ENCODE assay signal across 9 mouse cellular contexts in genomic region chr11:115157933-115158719, GRCm38 (mm10). TPM values are rescaled to one million over a fixed set of nuclear protein-coding genes. Genes with fewer than 3 reads are reported as not detected.
DNase-seq lines count a peak whose midpoint lies in the region; ATAC-seq and TF ChIP-seq lines count a peak whose summit lies in the region.
"Had no signal": no experiment of that assay in that cellular context is flagged by ENCODE, and none has a peak within 500 bp of the region (broad histone marks: within the 10 kb centered on the region; RNA-seq: fewer than 3 reads in every experiment).

No protein-coding gene starts in this region.

- peak overlapping the region; percentile 69 for H3K27ac ChIP-seq in intestine, embryonic 14.5 days (ENCODE audit: low read depth)
- no peak overlapping the region for H3K27ac ChIP-seq in intestine, postnatal 0 days (ENCODE audit: low read depth, low read length)
- H3K27ac ChIP-seq in bone marrow macrophage, adult 2 months (ENCODE audit: insufficient read depth, low read depth, low read length), result peak overlapping the region; percentile 24
- H3K27ac ChIP-seq in stomach, embryonic 16.5 days (ENCODE audit: low read length), result peak overlapping the region; percentile 34; the same call in 1 of the 2 replicates
- H3K27ac ChIP-seq: kidney, postnatal 0 days had no signal

- H3K36me3 ChIP-seq in intestine, embryonic 14.5 days (ENCODE audit: control insufficient read depth, insufficient read depth, low read length), result no peaks in the 10 kb centered on the region
- no peaks in the 10 kb centered on the region for H3K36me3 ChIP-seq in intestine, postnatal 0 days (ENCODE audit: control insufficient read depth, insufficient read depth)
- no peaks in the 10 kb centered on the region for H3K36me3 ChIP-seq in stomach, embryonic 16.5 days (ENCODE audit: control insufficient read depth, insufficient read depth, low read length)

- no peaks in the 10 kb centered on the region for H3K27me3 ChIP-seq in intestine, embryonic 14.5 days (replicated peaks; ENCODE audit: control insufficient read depth, insufficient read depth, low read length)
- 0 out of 2 replicates have a peak, but pooled peaks cover 7% of the 10 kb centered on the region for H3K27me3 ChIP-seq in intestine, postnatal 0 days (replicated peaks; ENCODE audit: control insufficient read depth, insufficient read depth, low read length)
- H3K27me3 ChIP-seq in stomach, embryonic 16.5 days (ENCODE audit: control insufficient read depth, insufficient read depth, low read length), result 0 out of 2 replicates have a peak, but pooled peaks cover 7% of the 10 kb centered on the region

- H3K4me3 ChIP-seq in intestine, embryonic 14.5 days (ENCODE audit: low read depth, low read length), result no peak overlapping the region
- H3K4me3 ChIP-seq in intestine, postnatal 0 days (ENCODE audit: low read depth, low read length), result no peak overlapping the region
- H3K4me3 ChIP-seq in bone marrow macrophage, adult 2 months (ENCODE audit: insufficient read depth, low read length), result no peak overlapping the region
- H3K4me3 ChIP-seq in stomach, embryonic 16.5 days (replicated peaks; ENCODE audit: low read length), result no peak overlapping the region

- no peak for TF ChIP-seq POLR2A in bone marrow macrophage, adult 2 months (IDR thresholded peaks at IDR 0.05; ENCODE audit: borderline replicate concordance, low read depth, low read length)

- TF ChIP-seq CTCF in intestine, postnatal 0 days (IDR thresholded peaks at IDR 0.05; ENCODE audit: low read depth), result no peak
- no peak for TF ChIP-seq CTCF in bone marrow macrophage, adult 2 months (IDR thresholded peaks at IDR 0.05; ENCODE audit: low read depth, low read length)

- H3K9me3 ChIP-seq in intestine, embryonic 14.5 days (ENCODE audit: control insufficient read depth, low read length), result no peaks in the 10 kb centered on the region
- no peaks in the 10 kb centered on the region for H3K9me3 ChIP-seq in intestine, postnatal 0 days (ENCODE audit: control insufficient read depth)
- H3K9me3 ChIP-seq in stomach, embryonic 16.5 days (replicated peaks; ENCODE audit: control insufficient read depth, low read length), result no peaks in the 10 kb centered on the region

- H3K4me1 ChIP-seq in intestine, embryonic 14.5 days (replicated peaks; ENCODE audit: control insufficient read depth, insufficient read depth, low read length), result peaks cover 30% of the 10 kb centered on the region; the same call in 1 of the 2 replicates
- 0 out of 2 replicates have a peak, but pooled peaks cover 7% of the 10 kb centered on the region for H3K4me1 ChIP-seq in intestine, postnatal 0 days (replicated peaks; ENCODE audit: control insufficient read depth, insufficient read depth, low read length)
- H3K4me1 ChIP-seq in bone marrow macrophage, adult 2 months (ENCODE audit: control insufficient read depth, insufficient read depth, low read length), result peaks cover 27% of the 10 kb centered on the region
- peaks cover 24% of the 10 kb centered on the region for H3K4me1 ChIP-seq in stomach, embryonic 16.5 days (ENCODE audit: control insufficient read depth, insufficient read depth, low read length)

- no peak overlapping the region for H3K4me2 ChIP-seq in intestine, embryonic 14.5 days (ENCODE audit: low read length)
- no peak overlapping the region for H3K4me2 ChIP-seq in intestine, postnatal 0 days (replicated peaks; ENCODE audit: low read depth)
- no peak overlapping the region for H3K4me2 ChIP-seq in stomach, embryonic 16.5 days (ENCODE audit: low read depth, low read length)

- DNase-seq in intestine, embryonic 14.5 days (ENCODE audit: low spot score), result no peak
- DNase-seq in liver, result peak; percentile 52
- DNase-seq in Muller cell, postnatal 12 days (ENCODE audit: inconsistent ontology term), result no peak
- no peak for DNase-seq in gastrocnemius, postnatal 25 days
- no peak for DNase-seq in testis, postnatal 10 days (ENCODE audit: low spot score)

- ATAC-seq in intestine, embryonic 14.5 days (replicated peaks; ENCODE audit: low FRiP score, low TSS enrichment, low read depth), result no peak
- no peak for ATAC-seq in intestine, postnatal 0 days
- ATAC-seq in stomach, embryonic 16.5 days (ENCODE audit: insufficient read depth, low FRiP score), result no peak

- 22% methylated on average over 12 of the region's 12 CpGs for WGBS in intestine, embryonic 14.5 days
- 34% methylated on average over 12 of the region's 12 CpGs for WGBS in intestine, postnatal 0 days
- 23% methylated on average over 12 of the region's 12 CpGs for WGBS in stomach, embryonic 16.5 days

- H3K9ac ChIP-seq in intestine, embryonic 14.5 days (ENCODE audit: low read length), result no peak overlapping the region
- H3K9ac ChIP-seq in intestine, postnatal 0 days (ENCODE audit: low read depth, low read length), result no peak overlapping the region; the same call in 1 of the 2 replicates
- H3K9ac ChIP-seq in stomach, embryonic 16.5 days (ENCODE audit: low read length), result peak overlapping the region; percentile 53

RNA-seq across cellular contexts. Expression of gene Slc9a3r1, which starts 5.0 kb away (rescaled TPM):
- 157 and 165 TPM in 2 replicates for polyA plus RNA-seq in intestine, embryonic 14.5 days (2014; fragmentation: Nextera tagmentation; extraction: Ambion mirVana)
- polyA plus RNA-seq in intestine, postnatal 0 days (2015; fragmentation: Nextera tagmentation; extraction: Ambion mirVana), result 679 and 754 TPM in 2 replicates
- polyA plus RNA-seq in bone marrow macrophage, adult 2 months (2012; ENCODE audit: insufficient read depth, insufficient read length, missing spikeins), result 76.2 and 78.8 TPM in 2 replicates
- polyA plus RNA-seq in stomach, embryonic 16.5 days (2015; fragmentation: Nextera tagmentation; extraction: Ambion mirVana), result 136 and 138 TPM in 2 replicates
- total RNA-seq in gastrocnemius, postnatal 25 days (2021), result 1 to 10 TPM; 2.3 to 3.9 TPM

RNA-seq across cellular contexts. Expression of gene Cd300lf, which starts 24.3 kb away (rescaled TPM):
- polyA plus RNA-seq in intestine, embryonic 14.5 days (2014; fragmentation: Nextera tagmentation; extraction: Ambion mirVana), result 0.27 and 1.0 TPM in 2 replicates
- 1.1 and 1.3 TPM in 2 replicates for polyA plus RNA-seq in intestine, postnatal 0 days (2015; fragmentation: Nextera tagmentation; extraction: Ambion mirVana)
- 1.9 and 2.9 TPM in 2 replicates for polyA plus RNA-seq in bone marrow macrophage, adult 2 months (2012; ENCODE audit: insufficient read depth, insufficient read length, missing spikeins)
- polyA plus RNA-seq in stomach, embryonic 16.5 days (2015; fragmentation: Nextera tagmentation; extraction: Ambion mirVana), result 2.0 and 3.4 TPM in 2 replicates
- total RNA-seq in gastrocnemius, postnatal 25 days (2021), result not detected

RNA-seq across cellular contexts. Expression of gene Tmem104, which starts 29.2 kb away (rescaled TPM):
- polyA plus RNA-seq in intestine, embryonic 14.5 days (2014; fragmentation: Nextera tagmentation; extraction: Ambion mirVana), result 7.0 and 8.3 TPM in 2 replicates
- 19.2 and 20.1 TPM in 2 replicates for polyA plus RNA-seq in intestine, postnatal 0 days (2015; fragmentation: Nextera tagmentation; extraction: Ambion mirVana)
- 40.2 and 42.7 TPM in 2 replicates for polyA plus RNA-seq in bone marrow macrophage, adult 2 months (2012; ENCODE audit: insufficient read depth, insufficient read length, missing spikeins)
- 8.3 and 9.7 TPM in 2 replicates for polyA plus RNA-seq in stomach, embryonic 16.5 days (2015; fragmentation: Nextera tagmentation; extraction: Ambion mirVana)
- total RNA-seq in gastrocnemius, postnatal 25 days (2021), result 1 to 10 TPM; 4.1 to 5.8 TPM

RNA-seq across cellular contexts. Expression of gene Nat9, which starts 29.5 kb away (rescaled TPM):
- polyA plus RNA-seq in intestine, embryonic 14.5 days (2014; fragmentation: Nextera tagmentation; extraction: Ambion mirVana), result 16.4 and 16.7 TPM in 2 replicates
- 35.0 and 35.7 TPM in 2 replicates for polyA plus RNA-seq in intestine, postnatal 0 days (2015; fragmentation: Nextera tagmentation; extraction: Ambion mirVana)
- polyA plus RNA-seq in bone marrow macrophage, adult 2 months (2012; ENCODE audit: insufficient read depth, insufficient read length, missing spikeins), result 23.5 and 24.0 TPM in 2 replicates
- 21.8 and 23.4 TPM in 2 replicates for polyA plus RNA-seq in stomach, embryonic 16.5 days (2015; fragmentation: Nextera tagmentation; extraction: Ambion mirVana)
- 10 to 100 TPM; 10.7 to 13.2 TPM for total RNA-seq in gastrocnemius, postnatal 25 days (2021)
